Mouse (Mus musculus): Measurements from ENCODE around the gene 0610010F05Rik.
A peak's percentile ranks its signal among the peaks of the same experiment; 100 is the strongest.
"Not testable (repeated sequence)": the region's sequence is repeated elsewhere in the genome, so short reads cannot be mapped to it uniquely, and the experiment has no call there.

Gene 0610010F05Rik

GRCm38 (mm10) chr11:23632945-23633878 lies at the start of gene 0610010F05Rik:
0610010F05Rik (minus strand) TSS chr11:23633639.
- peak; percentile 56 to 79 for DNase-seq (ENCODE audit: low spot score in 2 of 2)

DNA sequence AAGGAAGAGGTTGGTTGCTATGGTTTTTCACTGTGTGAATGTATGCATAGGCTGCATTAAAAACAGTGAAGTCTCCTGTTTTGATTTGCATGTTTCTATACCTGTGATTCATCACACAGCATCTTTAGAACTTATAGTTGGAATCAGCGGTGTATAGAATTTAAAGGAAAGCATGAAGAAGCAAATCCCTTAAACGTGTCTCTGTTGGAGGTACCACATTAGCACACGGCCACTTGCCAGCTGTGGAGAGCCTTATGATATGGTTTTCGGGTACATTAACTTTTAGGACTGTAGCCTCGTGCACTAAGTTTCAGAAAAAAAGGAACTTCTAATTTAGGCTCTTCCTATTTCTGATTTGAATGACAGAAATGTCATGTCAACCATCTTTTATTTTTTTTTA lies 49.1 kb upstream of the 0610010F05Rik start:
- no peak for DNase-seq (ENCODE audit: low spot score in 2 of 2)

- DNase-seq (ENCODE audit: low spot score in 2 of 2) = no peak
Observed at GRCm38 (mm10) chr11:23680435-23680950, 47.1 kb upstream of the 0610010F05Rik start.

GRCm38 (mm10) chr11:23679044-23679642 lies 45.7 kb upstream of the 0610010F05Rik start:
- peak; percentile 21 to 69 for DNase-seq (ENCODE audit: low spot score in 2 of 2)

GRCm38 (mm10) chr11:23676100-23676499 lies 42.7 kb upstream of the 0610010F05Rik start:
- no peak for DNase-seq (ENCODE audit: low spot score in 2 of 2)

DNA sequence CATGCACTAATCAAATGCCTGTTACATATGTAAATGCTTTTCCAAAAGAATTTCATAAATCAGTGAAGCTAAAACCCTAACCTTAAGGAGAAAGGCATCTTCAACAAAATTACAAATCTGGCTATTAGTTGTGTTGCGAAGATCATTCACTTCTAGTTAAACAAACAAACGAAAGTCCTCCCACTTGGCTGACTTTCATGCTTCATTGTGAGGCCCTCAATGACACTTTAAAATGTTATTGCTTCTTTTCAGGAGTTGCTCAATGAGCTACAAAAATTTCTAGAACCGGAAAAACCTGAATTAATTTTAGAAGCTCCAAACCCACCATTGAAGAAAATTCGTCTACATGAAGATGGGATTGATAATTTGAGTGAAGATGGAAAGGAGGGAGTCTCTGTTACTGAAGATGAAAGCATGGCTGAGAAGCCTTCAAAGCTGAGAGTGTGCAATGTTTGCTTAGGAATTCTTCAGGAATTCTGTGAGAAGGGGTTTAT lies 38.9 kb upstream of the 0610010F05Rik start:
- DNase-seq (ENCODE audit: low spot score in 2 of 2) = no peak

- peak; percentile 7 to 15 for DNase-seq (ENCODE audit: low spot score in 2 of 2)
Observed at GRCm38 (mm10) chr11:23667128-23667527, 33.7 kb upstream of the 0610010F05Rik start.

DNA sequence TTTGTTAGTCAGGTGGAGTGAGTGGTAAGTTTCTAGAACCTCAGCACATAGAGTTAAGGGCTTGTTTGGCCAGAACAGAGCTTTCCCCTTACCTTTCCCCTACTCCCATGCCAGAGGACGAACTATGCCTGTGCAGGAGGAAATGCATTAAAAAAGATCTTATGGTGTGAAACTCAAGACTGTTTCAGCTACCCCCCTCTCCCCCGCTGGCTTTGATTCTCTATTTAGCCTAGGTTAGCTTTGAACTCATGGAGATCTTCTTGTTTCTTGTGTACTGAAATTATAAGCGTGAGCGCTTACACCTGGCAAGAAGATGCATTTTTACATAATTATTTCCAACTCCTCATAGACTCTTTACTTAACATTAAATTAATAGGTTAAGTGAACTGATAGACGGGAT lies 33.1 kb upstream of the 0610010F05Rik start:
- DNase-seq (ENCODE audit: low spot score in 2 of 2) = peak in 1 of 2 experiments; percentile 6

DNA sequence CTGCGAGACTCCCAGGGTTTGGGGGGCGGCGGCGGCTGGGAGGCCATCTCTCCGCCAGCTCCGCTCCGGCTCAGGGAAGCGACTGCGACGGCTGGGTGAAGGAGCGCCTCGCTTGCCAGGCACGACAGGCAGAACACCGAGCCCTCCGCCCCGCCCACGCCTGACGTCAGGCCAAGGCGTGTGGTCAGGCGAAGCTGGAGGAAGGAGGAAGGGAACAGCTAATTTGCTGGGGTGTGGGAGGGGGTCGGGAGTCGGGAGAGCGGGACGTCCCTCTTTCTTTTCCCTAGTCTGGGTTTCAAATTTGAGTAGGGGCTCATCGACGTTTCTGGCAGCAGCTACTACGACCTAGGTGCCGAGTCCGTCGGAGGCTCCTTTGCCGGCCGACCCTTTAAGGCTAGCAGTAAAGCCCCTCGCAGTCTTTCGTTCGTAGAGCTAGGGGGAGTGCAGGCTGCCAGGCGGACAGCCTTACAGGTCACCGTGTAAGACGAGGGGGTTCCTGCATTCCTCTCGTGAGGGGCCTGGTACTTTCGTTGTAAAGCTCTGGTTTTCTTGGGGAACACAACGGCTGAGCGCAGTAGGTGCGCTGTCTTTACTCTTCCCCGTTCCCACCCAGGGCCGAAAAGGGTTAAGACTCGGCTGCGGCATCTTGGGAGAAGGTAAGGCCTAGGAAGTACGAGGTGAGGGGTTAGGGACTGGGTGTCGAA lies 32.5 kb upstream of the 0610010F05Rik start, which contains the start of gene Pex13:
Pex13 (minus strand) TSS at position 162 of the 704 bp plus-strand sequence.
- DNase-seq (ENCODE audit: low spot score in 2 of 2) = peak; percentile 83 to 86

- DNase-seq (ENCODE audit: low spot score in 2 of 2) = no peak
Observed at GRCm38 (mm10) chr11:23665311-23665786, 31.9 kb upstream of the 0610010F05Rik start, which contains the start of gene Pus10. Pus10 (plus strand) TSS chr11:23665674.

- no peak for DNase-seq (ENCODE audit: low spot score in 2 of 2)
Observed at GRCm38 (mm10) chr11:23664232-23664631, 30.8 kb upstream of the 0610010F05Rik start.

DNA sequence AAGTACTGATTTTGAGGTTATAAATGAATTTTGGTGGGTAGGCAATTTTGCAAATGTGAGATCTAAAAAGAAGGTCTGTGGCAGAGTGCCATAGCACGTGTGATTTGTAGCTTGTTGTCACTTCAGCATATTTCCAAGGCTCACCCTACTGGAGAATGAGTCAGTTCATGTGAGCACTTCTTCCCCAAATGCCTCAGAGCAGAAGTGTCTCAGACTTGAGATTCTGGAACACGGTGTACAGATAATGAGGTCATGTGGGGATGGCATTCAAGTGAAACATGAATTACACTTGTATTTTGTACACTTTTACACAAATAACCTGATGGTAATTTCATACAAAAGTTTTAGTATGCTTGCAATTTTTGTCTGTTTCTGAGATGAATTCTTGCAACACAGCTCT lies 24.4 kb upstream of the 0610010F05Rik start:
- DNase-seq (ENCODE audit: low spot score in 2 of 2) = no peak

DNA sequence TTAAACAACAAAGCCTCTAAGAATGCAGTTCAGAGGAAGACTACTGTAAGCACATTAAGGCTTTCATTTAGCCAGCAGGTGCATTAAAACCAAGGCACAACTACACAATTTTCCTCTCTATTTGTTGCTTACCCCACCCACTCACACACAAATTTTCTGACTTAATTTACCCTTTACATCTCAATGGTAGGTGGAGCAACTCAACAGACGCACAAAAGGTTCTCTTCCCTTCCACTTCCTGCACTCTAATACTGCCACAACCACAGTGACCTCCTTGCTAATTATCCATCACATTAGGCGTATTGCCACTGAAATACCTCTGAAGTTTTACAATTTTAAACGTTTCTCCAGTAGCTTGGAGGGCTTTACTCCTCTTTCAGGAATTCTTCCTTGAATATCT lies 20.2 kb upstream of the 0610010F05Rik start:
- no peak for DNase-seq (ENCODE audit: low spot score in 2 of 2)

- DNase-seq (ENCODE audit: low spot score in 2 of 2) = no peak
Observed at GRCm38 (mm10) chr11:23647835-23648234, 14.4 kb upstream of the 0610010F05Rik start.

- no peak for DNase-seq (ENCODE audit: low spot score in 2 of 2)
Observed at GRCm38 (mm10) chr11:23647431-23647830, 14.0 kb upstream of the 0610010F05Rik start.

GRCm38 (mm10) chr11:23634573-23634972 lies 1.1 kb upstream of the 0610010F05Rik start:
- DNase-seq (ENCODE audit: low spot score in 2 of 2) = no peak

DNA sequence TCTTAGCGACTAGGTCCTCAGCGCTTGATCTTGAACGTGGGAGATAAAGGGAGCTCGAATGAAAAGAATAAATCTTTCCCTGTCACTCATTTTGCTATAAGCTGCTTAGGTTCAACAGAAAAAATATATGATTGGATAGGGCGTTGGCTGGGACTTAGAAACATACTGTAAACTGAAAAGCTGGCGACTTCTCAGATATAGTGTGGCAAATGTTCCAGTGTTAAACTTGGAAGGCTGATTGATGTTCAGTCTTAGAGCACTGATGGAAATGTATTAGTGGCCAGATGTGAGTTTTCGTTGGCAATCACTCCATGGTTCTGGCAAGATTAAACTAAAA lies 408 bp upstream of the 0610010F05Rik start:
- DNase-seq (ENCODE audit: low spot score in 2 of 2) = no peak

GRCm38 (mm10) chr11:23630664-23631063 lies 2.8 kb downstream of the 0610010F05Rik start:
- DNase-seq (ENCODE audit: low spot score in 2 of 2) = no peak

DNA sequence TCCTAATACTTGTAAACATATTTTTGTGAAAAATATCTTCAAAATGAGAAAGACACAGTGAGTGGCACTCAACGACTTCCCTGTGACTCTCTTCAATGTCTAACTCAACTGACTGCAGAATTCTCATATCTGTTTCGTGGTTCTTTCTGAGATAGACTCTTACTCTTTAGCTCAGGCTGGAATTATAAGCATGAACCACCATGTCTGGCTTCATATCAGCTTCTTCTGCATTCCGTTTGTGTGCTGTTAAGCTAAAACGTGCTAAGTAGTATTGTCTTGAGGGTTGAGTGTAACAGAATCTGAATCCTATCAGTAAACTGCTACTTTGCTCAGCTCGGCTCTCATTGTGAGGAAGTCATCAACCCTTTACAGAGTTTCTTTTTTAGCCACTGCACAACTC lies 14.4 kb downstream of the 0610010F05Rik start:
- no peak for DNase-seq (ENCODE audit: low spot score in 2 of 2)

DNA sequence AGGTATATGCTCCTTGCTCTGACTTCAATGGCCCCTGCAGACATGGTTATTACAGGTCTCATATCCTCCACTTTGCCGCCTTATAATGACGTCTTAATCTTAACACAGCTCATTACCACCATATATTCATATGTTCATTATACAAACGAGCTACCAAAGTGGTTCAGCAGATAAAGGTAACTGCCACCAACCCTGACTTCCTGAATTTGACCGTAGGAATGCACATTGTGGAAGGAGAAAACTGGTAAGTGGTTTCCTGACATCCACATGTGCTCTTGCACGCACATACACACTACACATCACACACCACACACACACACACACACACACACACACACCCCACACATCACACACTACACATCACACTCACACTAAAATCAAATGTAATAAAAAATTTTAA lies 18.9 kb downstream of the 0610010F05Rik start:
- no peak for DNase-seq (ENCODE audit: low spot score in 2 of 2)

- DNase-seq (ENCODE audit: low spot score in 2 of 2) = not testable (repeated sequence)
Observed at GRCm38 (mm10) chr11:23607291-23607690, 26.1 kb downstream of the 0610010F05Rik start.

- no peak for DNase-seq (ENCODE audit: low spot score in 2 of 2)
Observed at GRCm38 (mm10) chr11:23570130-23570529, 63.3 kb downstream of the 0610010F05Rik start.

Data from thymus, postnatal 10 days (tissue).